Mouse (Mus musculus): ENCODE measurements around the gene Ihh. TPM values are rescaled to one million over a fixed set of nuclear protein-coding genes. Genes with fewer than 3 reads are reported as not detected.

Gene Ihh
- polyA plus RNA-seq (2012; rRNA removed), result 154 and 177 TPM in 2 replicates

DNA sequence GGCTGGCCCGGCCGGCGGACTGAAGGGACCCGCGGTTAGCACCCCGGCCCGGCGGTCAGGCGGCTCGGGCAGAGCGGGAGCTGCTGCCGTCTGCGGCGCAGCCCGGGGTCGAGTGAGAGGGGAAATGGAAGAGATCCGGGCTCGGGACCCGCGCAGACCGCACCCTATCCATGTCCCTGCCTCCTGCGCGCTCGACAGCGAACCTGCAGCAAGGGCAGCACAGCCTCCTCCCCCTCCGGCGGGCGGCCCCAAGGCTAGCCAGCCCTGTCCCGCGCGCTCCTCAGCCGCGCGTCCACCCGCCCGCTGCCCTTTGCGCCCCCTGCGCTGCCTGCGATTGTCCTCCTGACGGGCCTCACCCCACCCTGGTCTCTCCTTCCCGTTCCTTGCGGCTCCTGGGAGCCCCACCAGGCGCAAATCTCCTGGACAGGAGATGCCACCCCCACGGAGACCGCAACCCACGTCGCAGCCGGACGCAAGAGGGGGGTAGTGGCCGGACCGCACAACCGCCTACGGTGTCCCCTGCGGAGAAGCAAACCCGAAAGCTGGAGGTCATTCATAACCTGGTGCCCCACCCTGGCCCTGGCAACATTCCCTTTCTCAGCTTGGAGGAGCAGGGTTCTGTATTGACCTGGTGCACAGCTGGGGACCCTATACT, at the start of gene Ihh:
Gene Ihh, minus strand, starts transcription at position 117 of the 655 bp plus-strand sequence.

DNA sequence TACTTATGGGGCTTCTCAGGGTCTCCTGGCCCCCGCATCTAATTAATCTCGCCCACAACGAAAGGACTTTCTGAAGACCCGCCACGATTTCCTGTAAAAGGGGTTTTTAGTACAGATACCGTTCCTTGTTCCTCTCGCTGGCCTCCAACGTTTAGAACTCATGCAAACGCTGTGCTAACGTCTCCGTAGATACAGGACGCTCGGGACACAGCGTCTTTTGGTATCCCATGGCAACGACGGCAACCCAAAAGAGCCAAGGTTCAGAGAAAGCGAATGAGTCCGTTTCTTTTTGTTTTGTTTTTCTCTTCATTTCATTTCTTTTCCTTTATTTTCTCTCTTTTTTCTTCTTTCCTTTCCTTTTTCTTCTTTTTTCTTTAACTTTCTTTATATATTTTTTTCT, 16.1 kb downstream of the Ihh start, which contains the start of gene Cfap65:
Gene Cfap65, minus strand, starts transcription at position 198 of the 400 bp plus-strand sequence.

Other genes with a start within 250 kb of the Ihh start
- 14.9 and 15.1 TPM in 2 replicates for gene Cyp27a1, start 238.1 kb downstream of the Ihh start, polyA plus RNA-seq (2012; rRNA removed)
- 0.44 and 0.79 TPM in 2 replicates for gene Prkag3, start 202.5 kb downstream of the Ihh start, polyA plus RNA-seq (2012; rRNA removed)
- gene Wnt6, start 179.8 kb downstream of the Ihh start, polyA plus RNA-seq (2012; rRNA removed), result 67.4 and 94.7 TPM in 2 replicates
- 2.8 and 4.3 TPM in 2 replicates for gene Wnt10a, start 160.2 kb downstream of the Ihh start, polyA plus RNA-seq (2012; rRNA removed)
- gene Cdk5r2, start 96.7 kb downstream of the Ihh start, polyA plus RNA-seq (2012; rRNA removed), result 0.40 and 1.0 TPM in 2 replicates
- not detected in 2 replicates for gene Fev, start 66.3 kb downstream of the Ihh start, polyA plus RNA-seq (2012; rRNA removed)
- gene Cryba2, start 58.5 kb downstream of the Ihh start, polyA plus RNA-seq (2012; rRNA removed), result not detected in 2 replicates
- gene Cfap65, start 16.1 kb downstream of the Ihh start, polyA plus RNA-seq (2012; rRNA removed), result 17.8 and 21.0 TPM in 2 replicates
- 2.1 and 3.5 TPM in 2 replicates for gene Nhej1, start 173.5 kb upstream of the Ihh start, polyA plus RNA-seq (2012; rRNA removed)
- 3.9 and 5.1 TPM in 2 replicates for gene Slc23a3, start 182.2 kb upstream of the Ihh start, polyA plus RNA-seq (2012; rRNA removed)
- 64.3 and 75.8 TPM in 2 replicates for gene Cnppd1, start 191.0 kb upstream of the Ihh start, polyA plus RNA-seq (2012; rRNA removed)
- 186 and 202 TPM in 2 replicates for gene Retreg2, start 191.1 kb upstream of the Ihh start, polyA plus RNA-seq (2012; rRNA removed)
- gene Zfand2b, start 217.0 kb upstream of the Ihh start, polyA plus RNA-seq (2012; rRNA removed), result 66.6 and 67.1 TPM in 2 replicates
- 30.3 and 33.2 TPM in 2 replicates for gene Abcb6, start 228.7 kb upstream of the Ihh start, polyA plus RNA-seq (2012; rRNA removed)
- gene Ankzf1, start 240.5 kb upstream of the Ihh start, polyA plus RNA-seq (2012; rRNA removed), result 19.0 and 20.5 TPM in 2 replicates
- gene Atg9a, start 240.5 kb upstream of the Ihh start, polyA plus RNA-seq (2012; rRNA removed), result 71.9 and 76.6 TPM in 2 replicates